Mouse (Mus musculus): ENCODE measurements around the gene Lhx2.

Lhx2 gene

DNA sequence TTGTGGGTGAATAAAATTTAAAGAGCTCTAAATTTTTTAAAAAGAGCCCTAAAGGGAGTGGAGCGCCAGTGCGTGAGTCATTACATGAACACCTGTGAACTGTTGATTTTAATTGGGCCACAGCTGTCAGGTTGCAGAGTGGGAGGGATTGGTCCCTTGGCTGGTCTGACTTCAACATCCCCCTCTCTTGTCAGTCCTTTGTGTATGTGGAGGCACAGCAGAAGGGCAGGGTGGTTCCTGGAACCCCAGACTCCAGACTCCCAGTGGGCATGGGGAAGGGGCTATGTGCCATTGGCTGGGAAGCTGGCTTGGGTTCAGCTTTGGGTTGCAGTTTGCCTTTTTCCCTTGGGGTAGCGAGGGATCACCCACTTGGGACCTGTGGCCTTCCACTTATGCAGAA lies 70.2 kb downstream of the Lhx2 start:
- no peak for DNase-seq (ENCODE audit: low spot score in 2 of 2)

DNA sequence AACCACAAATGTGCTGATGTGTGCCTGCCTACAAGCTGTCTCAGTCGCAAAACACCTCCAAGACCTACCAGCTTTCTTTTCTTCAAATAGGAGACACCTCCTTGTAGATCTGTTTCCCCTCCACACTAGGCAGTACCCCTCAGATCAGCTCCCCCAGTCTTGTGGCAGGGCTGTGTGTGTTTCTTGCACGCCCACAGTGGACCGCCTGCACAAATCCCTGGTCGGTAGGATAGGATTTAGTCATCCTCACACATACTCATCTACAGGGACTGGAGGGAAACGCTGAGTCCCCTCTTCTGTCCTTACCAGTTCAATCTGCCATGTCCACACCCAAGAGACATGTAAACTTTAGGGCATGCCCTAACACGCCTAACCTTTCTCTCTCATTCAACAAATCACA lies 71.1 kb downstream of the Lhx2 start:
- DNase-seq (ENCODE audit: low spot score in 2 of 2): no peak

DNA sequence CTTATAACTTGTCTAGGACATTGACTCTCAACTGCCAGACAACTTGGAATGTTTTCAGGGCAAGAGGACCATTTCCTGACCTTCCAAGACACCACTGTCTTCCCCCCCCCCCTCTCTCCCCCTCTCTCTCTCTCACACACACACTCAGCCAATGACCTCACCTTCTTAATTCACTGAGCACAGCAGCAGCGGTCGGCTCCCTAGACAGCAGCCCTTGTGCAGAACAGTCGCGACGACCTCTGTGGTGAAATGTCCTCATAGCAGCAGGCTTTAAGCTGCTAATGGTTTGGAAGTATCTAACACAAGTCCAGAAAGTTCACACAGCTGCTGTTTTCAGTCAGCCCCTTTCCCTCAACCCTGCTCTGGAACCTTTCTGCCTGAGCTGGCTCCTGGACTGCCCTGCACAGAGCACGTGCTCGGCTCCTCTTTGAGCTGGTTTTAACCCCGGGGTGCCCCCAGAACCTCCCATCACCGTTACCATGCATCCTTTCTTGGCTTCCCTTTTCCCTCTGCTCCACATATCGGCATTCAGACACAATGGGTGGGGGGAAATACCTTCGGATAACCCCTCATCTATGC lies 73.6 kb downstream of the Lhx2 start:
- DNase-seq (ENCODE audit: low spot score in 2 of 2): no peak

DNA sequence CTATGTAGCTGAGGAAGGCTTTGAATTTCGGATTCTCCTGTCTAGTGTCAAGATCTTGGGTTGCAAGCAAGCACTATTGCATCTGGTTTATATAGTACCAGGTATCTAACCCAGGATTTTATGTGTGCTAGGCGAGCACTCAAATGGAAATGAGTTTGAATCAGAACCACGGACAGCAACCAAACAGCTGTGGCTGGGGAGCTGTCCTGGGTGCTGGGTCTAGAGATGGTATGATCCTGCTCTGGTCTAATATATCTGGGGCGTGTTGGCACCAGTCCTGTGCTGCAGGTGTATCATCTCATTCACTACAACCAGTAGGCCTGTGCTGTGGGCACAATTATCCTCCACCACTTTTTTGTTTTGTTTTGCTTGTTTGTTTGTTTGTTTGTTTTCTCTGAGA lies 78.9 kb downstream of the Lhx2 start:
- no peak for DNase-seq (ENCODE audit: low spot score in 2 of 2)
